Mouse (Mus musculus) spleen, embryonic (tissue): ENCODE results near the gene Mest.

Experiments
- CTCF ChIA-PET: fragments of 350-600 bp; sonication (Branson Sonifier 250); formaldehyde crosslinking; loops from one replicate; lab custom pipeline; 2022; lab: Charles Lee

Mest gene

DNA sequence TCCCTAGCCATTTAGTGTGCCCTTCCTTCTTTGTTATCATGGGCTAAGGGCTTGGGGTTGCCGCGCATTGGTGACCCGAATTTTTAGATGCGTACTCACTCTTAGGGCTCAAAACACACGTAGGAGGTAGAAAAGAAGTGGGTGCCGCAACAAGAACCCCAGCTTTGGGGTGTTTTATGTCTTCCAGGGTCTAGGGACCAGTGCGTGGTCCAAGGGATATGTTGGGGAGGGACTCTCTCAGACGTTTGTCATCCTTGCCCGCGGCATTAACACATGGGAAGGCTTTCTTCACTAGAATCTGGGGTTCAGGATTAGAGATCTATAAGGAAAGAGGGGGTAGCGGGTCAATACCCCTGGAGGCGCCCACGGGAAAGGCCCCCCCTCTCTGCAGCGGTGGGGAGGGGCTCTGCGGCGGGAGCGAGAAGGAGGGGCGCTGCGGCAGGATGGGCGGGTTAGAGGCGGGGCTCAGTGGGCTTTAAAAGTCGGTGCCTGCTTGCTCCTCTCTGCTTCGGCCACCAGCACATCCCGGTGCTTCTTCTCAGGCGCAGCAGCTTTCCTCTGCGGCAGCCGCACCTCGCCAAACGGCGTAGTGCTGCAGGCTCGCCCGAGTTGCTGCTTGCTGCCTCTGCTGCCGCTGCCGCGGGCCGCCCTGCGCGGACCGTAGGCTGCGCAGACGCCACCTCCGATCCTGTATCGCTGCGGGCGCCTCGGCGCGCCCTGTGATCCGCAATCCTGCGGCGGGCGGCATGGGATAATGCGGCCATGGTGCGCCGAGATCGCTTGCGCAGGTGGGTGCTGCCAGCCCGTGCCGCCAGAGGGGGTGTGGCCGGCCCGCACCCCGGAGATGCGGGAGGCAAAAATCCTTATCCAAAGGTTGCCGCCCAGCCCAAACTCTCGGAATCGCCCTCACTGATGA, 14.5 kb downstream of the Mest start:
- CTCF ChIA-PET: no interaction called here

DNA sequence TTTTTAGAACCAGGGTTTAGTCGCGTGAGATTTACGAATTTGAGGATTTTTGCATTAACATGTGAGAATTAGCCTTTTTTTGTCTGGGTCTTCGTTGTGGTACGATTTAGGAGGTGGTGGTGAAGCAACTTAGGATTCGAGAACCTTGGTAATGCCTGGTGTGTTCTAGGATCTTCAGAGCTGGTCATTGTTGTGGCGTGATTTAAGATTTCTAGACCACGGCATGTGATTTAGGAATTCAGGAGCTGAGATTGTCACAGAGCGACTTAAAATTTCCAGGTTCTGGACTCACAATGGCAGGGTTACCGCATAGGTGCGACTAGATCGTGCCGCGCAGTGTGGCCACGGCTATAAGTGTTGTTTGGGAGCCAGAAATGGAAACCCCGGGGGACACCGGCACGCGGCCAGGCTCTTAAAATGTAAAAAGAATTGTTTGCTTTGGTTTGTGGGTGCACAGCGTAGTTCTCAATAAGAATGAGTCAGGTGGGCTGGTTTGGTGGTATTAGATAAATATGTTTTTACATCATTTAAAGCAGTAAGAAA, 15.2 kb downstream of the Mest start:
- CTCF ChIA-PET: interaction anchor here (0.7 kb wide), 1 partner anchor 182 kb away, joined by 3 read pairs; no protein-coding TSS in a partner anchor

DNA sequence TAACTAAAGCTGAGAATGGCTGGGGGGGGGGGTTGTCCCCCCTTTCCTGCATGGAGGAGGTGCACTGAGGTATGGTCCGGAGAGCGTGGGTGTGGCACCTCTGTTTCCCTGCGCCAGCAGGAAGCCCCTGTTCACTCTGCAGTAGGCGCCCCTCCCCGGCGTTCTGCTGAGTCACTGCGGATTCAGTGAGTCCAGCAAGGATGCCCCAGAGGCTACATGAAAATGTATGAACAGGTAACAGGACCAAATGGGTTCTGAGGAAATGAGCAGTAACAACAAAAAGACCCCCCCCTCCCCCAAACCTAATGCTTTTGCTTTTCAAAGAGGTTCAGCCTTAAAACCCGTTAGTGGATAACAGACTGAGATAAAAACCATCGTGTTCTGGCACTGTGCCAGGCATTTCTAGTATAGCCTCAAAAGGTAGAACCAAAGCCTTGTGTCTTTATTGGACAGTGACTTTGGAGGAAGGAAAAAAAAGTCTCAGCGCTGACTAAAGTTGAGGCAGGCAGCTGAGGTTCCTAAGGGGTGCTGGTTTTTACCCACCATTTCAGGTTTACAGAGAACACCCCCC, 15.9 kb downstream of the Mest start:
- CTCF ChIA-PET: interaction anchor here (0.6 to 0.7 kb wide), 2 partner anchors 181 to 537 kb away, joined by 3 read pairs; no protein-coding TSS in a partner anchor

DNA sequence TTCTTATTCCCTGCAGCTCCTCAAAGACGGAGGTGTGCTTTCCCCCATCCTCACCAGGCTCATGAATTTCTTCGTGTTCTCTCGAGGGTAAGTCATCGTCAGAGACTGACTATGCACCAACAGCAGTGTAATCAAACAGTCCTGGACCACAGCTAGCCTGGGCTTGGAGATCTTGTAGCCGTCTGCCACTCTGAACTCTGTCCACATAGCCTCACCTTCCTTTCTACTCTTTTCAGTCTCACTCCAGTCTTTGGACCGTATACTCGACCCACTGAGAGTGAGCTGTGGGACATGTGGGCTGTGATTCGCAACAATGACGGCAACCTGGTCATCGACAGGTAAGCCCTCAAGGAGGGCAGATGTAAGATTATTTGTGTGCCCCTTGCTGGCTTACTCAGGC, 21.5 kb downstream of the Mest start:
- CTCF ChIA-PET: no interaction called here

DNA sequence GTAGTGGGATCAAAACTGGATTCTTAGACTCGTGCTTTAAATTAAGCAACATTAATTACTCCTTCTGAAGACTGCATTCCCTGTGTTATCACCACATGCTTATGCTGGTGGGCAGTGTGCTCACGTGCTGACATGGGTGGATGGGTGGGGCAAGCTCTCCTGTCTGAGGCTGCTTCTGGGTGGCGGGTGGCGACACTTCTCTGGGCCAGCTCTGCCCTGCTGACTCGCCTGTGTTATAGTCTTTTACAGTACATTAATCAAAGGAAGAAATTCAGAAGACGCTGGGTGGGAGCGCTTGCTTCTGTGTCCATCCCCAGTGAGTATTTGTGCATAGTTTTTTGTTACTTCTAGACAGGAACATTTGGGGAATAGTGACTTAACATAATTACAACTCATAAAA, 22.2 kb downstream of the Mest start:
- CTCF ChIA-PET: no interaction called here

DNA sequence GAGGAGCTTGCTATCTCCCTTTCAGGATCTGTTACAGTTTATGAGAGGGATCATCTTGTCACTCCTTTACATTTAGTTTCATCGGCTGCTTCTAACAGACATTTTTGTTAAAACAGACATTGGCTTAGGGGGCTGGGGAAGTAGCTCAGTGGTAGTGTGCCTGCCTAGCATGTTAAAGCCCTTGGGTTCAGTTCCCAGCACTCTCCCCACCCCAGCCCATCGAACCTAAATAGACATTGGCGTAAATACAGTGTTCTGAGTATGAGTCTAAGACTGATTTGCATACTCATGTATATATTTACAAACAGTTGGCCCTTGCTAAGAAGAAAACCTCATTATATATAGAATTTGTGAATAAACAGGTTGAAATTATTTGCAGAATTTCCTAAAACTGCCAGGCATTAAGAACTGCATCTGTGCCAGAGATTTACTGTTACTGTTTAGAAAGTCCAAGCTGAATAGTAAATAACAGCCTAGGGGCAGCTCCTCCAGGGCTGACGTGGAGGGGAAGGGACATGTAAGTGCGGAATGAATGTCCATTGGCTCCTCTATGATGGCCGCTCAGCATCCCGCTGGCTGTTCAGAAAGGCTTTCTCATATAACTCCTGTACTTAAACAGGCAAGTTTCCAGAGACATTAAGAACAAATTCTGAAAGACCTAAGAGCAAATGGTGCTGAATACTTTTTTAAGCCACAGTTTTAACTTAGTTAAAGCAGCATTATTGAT, 24.4 kb downstream of the Mest start:
- CTCF ChIA-PET: no interaction called here

DNA sequence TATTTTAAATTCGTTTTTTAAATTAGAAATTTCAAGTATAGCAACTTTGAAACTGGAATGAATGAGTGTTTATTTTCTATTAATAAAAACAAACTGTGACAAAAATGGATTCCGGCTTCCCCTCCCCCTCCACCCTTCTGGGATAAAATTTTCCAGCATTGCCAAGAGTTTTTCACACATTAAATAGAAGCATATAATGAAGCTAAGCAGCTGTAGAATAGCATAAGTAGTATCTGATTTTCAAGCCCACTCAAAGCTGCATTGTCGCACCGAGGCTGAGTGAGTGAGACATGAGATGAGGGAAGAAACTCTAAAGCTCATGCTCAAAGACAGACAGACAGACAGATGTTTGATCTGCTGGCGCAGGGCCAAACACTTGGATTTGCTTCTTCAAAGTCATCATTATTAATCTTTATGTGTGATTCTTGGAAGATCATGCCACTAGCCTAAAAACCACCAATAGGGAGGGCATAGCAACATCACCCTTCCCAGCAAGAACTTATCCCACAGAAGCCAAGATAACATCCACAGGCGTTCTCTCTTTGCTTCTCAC, 25.1 kb downstream of the Mest start:
- CTCF ChIA-PET: no interaction called here

DNA sequence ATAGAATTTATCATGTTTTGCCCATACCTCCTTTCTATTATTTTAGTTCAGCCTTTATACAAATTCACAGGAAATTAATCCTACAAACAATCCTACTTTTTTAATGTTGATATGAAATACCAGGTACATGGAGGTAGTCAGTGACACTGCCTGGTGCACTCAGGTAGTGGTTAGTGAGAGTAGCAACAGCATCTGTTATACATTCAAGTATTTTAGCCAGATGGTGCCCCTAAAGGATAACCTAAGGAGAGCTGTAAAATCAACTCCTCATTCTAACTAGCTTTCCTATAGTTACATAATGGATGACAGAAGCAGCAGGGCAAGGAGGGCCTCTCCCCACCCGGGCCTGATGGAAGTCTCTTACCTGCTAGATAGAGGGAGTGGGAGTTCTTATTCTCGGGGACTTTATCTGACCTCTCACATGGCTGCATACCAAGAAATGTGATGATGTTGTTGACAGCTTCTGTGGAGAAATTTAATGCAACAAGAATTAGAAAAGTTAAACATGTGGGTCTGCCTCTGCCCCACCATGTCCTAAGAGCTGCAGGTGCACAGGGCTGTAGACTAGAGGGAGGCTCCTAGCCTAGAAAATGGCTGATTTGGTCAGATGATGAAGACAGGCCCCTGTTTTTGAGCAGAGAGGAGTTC, 25.8 kb downstream of the Mest start:
- CTCF ChIA-PET: no interaction called here

DNA sequence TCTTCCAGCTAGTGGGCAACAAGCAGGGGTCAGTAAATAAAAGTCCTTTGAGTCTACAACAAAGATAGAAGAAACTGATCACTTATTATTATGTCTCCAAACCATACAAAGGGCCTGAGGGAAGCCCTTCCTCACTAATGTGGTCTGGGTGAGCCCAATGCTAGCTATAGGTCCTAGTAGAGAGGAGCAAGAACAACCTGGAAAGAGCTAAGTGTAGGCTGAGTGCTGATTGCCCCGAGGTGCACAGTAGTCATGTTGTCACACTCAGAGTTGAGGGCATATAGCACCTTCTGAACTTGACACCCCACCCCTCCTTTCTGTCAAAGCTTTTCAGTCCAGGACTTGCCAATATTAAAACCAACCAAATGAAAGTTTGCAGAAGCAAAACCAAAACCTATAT, 26.5 kb downstream of the Mest start:
- CTCF ChIA-PET: no interaction called here

DNA sequence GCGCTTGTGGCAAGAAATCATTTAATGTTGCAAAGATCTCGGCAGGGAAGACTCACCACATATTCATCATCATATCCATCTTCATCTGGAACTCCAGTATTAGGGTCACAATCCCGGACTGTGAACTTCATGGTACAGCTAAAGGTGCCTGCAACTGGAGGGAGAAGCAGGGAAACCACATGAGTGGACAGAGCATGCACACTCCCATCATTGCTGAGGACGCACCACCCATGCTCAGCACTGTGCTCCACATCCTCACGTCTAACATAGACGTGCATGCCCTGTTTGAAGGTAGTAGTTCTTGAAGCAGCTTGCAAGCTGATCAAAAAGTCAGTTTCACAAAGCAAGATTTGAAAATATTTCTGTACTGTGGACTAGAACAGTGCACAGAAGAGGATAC, 27.1 kb downstream of the Mest start:
- CTCF ChIA-PET: no interaction called here

DNA sequence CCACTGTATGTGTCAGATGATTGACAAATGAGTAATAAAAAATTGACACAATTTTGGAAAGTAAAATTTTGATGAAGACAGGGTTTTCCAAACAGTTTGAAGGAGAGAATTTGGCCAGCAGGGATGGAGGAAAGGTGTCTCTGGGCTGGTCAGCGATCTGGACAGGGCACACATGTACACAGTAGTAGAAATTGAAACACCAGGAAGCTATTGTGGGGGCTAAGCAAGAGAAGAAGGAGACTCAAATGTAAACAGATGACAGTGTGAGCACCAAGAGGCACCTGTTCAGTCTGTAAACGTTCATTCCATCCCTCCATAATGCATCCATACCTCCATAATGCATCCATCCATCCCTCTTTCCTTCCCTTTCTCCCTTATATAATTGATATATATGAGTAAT, 27.9 kb downstream of the Mest start:
- CTCF ChIA-PET: interaction anchor here (0.6 kb wide), 1 partner anchor 643 kb away, joined by 4 read pairs; no protein-coding TSS in a partner anchor
